Mouse (Mus musculus) left cerebral cortex, postnatal 36 days (tissue): Measurements from ENCODE around the gene Clnk. TPM values are rescaled to one million over a fixed set of nuclear protein-coding genes. Genes with fewer than 3 reads are reported as not detected.

Experiments used
- DNase-seq, 2 experiments: peaks; one replicate each; pipeline ENCODE4 v3.0.0; 2021 to 2022; ENCODE audit warnings: low spot score in 2 of 2, mixed read lengths in 1 of 2
- intact Hi-C: fragments of 180-260 bp; cut with DNase I; formaldehyde crosslinking; loops from one replicate; pipeline ENCODE4 v1.15.1; 2025
- total RNA-seq, 2 experiments: library from RNA; stranded (reverse); gene quantifications; 2 replicates each; pipeline ENCODE4 v1.2.3; 2021

Gene Clnk
- total RNA-seq, 2 experiments from 2014 or later, result not detected

DNA sequence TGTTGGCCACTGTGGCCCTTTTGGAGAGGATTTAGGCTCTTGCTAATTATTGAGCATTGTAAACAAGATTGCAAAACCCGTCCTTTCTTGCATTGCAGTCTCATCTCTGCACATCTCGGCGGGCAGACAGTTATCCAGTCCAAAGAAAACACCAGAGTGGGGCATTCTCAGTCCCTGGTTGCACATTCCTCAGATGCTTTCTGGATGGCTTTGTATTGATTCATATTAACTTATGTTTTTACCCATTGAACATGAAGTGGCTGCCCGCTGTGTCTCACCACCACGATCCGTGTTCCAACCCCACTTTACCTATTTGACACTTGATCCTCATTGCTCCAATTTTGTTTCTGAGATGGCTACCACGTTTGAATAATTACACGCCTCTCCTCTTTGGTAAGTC lies 90.9 kb downstream of the Clnk start:
- intact Hi-C loops, result loop anchor here (10.0 kb wide), 2 partner anchors 279 to 359 kb away; no protein-coding TSS in a partner anchor
- DNase-seq, result no peak

DNA sequence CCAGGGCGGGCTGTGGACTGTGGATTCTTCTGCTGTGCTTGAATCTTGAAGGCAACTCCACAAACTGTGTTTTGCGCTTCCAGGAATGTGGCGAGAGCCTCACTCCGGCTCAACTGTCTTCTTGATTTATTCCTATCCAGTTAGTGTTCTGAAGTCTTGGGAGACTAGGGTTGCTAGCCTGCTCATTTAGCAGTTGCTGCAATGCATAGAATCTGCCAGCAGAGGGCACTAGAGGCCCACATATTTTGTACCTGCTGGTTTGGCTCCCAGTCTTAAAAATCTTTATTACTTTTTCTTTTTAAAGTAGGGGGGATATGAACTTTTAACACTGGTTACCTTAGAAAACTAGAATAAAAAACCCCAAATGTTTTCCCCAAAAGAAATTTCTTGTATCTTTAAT lies 94.8 kb downstream of the Clnk start:
- intact Hi-C loops, result loop anchor here (2.0 to 10.0 kb wide), 4 partner anchors 283 to 1181 kb away; no protein-coding TSS in a partner anchor
- DNase-seq, result peak; percentile 65 to 79

DNA sequence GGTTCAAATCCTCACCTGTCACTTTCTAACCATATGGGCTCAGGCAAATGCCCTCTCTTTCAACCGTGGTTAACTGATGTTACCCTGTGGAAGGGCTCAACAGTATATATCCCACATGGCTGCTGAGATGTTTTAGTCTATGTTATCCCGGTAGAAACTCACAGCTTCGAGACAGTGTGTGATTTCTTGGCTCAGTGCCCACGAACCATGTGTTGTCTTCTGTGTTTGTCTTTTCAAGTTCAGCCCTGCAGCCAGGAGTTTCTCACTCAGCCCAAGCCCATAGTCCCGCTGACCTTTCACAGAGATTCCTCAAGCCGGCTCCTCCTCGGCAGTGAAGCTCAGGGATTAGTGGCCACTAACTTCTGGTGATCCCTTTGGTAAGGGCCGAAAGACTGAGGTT lies 96.0 kb downstream of the Clnk start:
- no peak for DNase-seq
- intact Hi-C loops, result loop anchor here (2.0 to 10.0 kb wide), 3 partner anchors 284 to 862 kb away; no protein-coding TSS in a partner anchor

DNA sequence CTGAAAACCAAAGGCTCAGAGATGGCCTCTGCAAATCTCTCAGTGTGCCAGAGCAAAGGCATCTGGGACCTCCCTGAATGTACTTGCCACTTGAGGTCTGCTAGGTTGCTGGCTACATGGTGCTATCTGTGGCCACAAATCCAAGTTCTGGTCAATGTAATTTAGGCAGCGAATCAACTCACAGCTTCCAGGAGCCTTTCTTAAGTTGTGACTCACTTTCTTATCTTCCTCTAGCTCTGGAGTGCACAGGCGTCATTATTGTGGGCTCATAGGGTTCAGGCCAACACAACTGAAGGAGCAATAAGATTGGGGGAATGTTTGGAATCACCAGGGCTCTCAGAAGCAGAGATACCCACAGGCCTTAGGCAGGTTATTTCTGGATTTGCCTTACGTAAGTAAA lies 96.6 kb downstream of the Clnk start:
- intact Hi-C loops, result loop anchor here (2.0 to 10.0 kb wide), 3 partner anchors 285 to 863 kb away; no protein-coding TSS in a partner anchor
- no peak for DNase-seq

DNA sequence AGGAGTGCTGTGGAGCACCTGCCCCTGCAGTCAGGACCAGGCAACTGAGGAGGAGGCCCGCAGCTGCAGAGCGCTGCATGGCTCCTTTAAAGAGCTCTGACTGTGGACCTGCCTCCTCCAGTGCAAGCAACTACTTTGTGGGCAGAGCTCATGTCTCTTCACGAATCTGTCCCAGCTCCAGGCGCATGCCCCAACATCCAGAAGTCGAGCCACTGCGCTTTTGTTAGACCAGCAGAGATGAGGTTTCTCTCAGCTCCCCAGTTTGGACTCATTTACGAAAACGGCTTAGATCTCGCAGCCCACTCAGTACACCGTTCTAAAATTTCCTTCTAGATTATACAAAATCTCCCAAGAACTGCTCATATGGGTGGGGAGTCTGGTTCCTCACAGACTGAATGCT lies 101.1 kb downstream of the Clnk start:
- peak; percentile 49 to 62 for DNase-seq
- intact Hi-C loops, result no loop called here

DNA sequence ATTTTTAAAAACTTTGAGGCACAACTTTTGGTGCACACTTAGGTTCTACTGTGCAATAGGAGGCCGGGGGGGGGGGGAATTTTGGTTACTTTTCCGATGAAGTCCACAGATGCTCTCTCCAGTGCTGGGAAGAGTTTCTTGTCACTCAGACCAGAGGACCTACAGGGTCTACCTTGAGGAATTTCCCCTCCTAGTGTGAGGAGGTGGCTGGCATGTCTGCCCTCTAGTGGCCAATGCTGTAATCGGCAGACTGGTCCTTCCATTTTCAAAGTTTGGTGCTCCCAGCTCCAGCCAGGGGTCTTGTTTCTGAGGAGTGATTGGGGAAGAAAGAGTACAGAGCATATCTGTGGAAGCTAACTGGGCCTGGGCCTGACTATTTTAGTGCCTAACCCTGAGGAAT lies 121.7 kb downstream of the Clnk start:
- intact Hi-C loops, result no loop called here
- DNase-seq, result no peak

DNA sequence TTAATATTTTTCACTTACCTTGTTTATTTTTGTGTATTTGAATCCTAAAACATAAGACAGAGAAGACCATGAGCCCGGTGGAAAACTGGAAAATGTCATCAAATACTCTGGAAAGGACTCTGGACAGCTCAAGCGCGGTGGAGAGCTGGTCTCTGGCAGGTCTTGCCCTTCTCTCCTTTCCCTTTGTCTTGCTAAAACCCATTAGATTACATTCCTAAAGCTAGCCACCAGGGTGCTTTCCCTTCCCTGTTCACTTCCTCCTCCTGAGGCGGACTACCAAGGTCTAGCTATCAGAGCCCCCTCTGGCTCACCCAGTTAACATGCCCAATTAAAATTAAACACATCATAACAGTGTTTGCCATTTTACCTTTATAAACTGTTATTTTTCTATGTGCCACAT lies 123.9 kb downstream of the Clnk start:
- DNase-seq, result no peak
- intact Hi-C loops, result no loop called here

DNA sequence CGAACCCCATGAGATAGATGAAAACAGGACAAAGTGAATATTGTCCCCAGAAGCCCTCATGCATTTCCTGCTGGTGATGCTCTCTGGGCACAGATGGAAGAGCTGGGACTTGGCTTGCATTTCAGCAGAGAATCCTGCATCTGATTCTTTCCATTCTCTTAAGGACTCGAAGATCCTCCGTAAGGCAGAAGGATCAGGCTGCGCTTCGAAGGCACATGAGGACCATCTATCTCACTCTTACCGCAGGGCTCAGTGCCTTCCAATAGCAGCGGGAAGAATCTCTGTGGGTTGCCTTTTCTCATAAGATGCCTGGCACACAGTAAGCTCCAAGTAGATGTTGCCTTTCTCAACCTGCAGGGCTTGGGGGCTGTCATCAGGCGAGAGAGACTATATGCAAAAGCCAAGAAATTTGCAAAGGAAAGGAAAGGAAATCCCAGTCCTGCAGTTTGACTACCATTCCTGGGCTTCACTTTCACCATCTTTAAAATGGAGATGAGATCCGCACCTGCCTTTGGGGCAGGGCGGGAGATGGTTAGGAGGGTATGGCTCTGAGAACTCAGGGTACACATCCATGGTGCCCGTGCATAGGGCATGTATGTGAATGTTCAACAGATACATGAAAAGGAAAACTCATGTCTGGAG lies 167.6 kb downstream of the Clnk start:
- no peak for DNase-seq
- intact Hi-C loops, result no loop called here

DNA sequence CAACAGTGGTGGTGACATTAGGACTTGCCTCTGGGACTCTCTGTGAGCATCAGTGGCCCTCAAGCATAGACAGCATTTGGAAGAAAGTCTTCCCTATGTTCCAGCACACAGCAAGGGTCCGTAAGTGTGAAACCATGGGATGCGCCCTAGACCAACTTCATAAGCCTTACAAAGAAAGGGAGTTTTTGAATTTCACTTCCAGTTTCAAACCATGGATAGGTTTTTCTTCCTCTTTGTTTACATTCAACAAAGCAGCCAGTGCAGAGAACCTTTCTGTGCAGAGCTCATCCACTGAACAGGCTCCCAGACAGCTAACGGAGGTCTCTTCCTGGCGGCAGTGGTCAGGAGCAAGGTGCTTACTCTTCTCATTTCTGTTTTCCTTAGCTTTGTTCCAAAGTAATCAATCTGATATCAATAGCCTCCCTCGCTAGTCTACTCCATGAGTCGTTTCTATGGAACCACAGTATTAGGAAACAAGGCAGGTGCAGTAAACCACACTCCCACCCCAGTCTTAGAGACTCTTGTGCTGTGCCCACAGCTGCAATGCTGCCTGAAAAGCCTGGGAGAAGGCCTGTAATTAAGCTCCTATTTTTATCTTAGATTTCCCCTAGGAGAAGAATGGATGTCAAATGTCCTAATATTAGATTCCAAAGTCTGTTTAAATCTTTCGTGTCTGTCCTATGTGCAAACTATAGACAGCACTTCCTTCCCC lies 169.1 kb downstream of the Clnk start:
- no peak for DNase-seq
- intact Hi-C loops, result no loop called here

DNA sequence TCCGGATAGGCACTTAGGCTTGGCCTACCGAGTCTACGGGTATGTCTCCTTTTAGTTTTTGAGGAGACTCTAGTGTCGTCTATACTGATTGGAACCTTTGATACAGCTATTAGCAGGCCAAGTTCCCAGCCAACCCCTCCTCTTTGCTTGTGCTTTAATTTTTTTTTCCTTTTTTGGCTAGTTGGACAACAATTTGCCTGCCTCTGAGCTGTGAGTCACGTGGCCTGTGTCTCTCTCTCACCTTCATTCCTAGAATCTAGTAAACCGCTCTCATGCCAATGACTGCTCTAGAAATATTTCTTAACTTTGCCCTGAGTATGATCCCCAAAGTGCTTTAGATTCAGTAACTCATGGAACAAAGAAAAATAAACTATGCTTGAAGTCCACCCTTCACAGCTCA lies 173.7 kb downstream of the Clnk start:
- intact Hi-C loops, result no loop called here
- no peak for DNase-seq

DNA sequence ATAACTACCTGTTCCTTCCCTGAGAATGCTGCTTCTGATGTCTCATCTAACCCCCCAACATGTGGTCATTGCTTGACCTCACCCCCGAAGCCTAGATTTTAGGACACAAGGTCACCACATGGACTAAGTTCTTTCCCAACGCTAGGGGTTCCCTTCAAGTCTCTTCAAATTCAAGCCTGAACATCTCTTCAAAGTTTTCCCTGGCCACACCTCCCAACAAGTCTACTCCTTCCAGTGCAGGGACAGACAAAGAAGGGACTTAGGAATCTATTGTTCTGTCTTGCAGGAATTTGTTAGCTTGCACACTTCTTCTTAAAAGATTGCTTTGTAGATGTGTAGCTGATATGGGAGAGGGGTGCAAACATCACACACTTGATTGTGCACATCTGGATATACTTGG lies 174.5 kb downstream of the Clnk start:
- DNase-seq, result no peak
- intact Hi-C loops, result no loop called here

DNA sequence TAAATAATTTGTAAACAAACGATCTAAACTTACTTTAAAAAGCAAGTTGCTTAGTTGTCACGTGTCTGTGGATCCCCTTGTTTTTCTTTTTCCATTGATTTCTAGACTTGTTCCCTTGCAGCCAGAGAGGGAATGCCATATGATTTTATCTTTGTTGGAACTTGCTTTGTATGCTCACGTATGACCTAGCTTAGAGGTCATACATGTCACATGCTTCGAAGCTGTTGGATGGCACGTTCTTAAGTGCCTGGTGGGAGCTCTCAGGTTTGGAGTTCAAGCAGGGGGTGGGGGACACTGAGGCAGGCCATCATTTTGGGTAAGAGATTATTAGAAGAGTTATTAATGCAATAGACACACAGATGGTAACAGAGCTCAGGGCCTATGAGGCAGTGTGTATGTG lies 178.1 kb downstream of the Clnk start:
- no peak for DNase-seq
- intact Hi-C loops, result no loop called here

DNA sequence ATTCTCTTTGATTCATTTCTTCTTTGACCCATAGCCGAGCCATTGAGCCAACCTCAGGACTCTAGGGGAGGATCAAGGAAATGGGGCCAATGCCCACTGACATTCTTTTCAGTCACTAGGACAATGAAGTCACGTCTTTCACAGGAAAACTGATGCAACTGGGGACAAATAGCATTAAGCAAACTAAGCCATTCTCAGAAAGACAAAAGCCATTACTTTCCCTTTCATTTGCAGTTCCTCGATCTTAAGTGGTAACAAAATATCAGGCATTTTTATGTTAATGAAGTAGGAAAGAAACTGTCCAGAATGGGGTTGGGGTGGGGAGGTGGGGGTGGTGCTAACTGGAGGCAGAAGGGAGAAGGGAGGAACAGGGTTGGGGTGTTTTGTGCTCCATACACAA lies 178.6 kb downstream of the Clnk start:
- DNase-seq, result no peak
- intact Hi-C loops, result no loop called here

DNA sequence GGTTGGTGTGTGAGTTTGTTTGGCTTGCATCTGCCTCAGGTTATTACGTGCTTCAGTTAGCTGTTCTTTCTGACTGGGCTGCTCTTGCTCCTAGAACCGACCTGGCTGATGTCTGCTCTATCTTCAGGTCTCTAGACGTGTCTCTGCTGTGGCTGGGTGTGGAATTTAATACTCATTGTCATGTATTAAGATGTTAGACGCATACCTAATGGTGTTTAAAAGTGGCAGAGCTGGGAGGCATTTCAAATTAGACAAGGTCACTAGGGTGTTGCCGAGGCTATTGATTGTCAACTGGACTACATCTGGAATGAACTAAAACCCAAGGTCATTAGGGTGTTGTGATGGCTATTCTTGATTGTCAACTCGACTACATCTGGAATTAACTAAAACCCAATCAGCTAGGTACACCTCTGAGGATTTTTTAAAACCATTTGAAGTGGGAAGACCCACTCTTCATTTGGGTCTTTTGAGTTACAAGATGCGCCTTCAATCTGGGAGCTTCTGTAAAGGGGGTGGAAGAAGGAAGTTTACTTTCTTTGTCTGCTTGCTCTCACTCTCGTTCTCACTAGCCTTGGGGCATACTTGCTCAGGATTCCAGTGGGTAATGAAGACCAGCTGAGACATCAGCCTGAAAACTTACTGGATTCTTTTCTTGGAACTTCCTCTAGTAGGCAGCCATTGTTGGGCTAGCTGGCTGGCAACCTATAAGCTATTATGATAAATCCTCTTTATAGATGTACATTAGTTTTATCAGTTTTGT lies 179.8 kb downstream of the Clnk start:
- intact Hi-C loops, result no loop called here
- DNase-seq, result no peak

DNA sequence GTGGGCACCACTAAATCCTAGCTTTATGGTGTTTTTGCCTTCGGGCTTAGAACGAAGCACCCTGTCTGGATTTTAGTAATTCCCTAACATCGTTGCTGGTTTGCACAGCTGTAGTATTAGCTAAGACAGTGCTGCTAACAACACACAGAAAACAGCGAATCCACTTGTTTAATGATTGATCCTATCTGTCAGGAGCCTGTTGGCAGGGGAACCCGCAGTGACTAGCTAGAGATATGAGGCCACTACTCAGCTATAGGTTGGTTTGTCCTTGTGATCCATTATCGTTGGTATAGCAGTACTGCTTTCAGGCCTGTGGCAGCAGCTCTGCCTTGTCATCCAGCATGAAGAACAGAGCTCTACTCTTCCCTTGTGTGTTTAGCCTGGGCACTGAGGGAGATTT lies 183.8 kb downstream of the Clnk start:
- intact Hi-C loops, result no loop called here
- DNase-seq, result no peak

DNA sequence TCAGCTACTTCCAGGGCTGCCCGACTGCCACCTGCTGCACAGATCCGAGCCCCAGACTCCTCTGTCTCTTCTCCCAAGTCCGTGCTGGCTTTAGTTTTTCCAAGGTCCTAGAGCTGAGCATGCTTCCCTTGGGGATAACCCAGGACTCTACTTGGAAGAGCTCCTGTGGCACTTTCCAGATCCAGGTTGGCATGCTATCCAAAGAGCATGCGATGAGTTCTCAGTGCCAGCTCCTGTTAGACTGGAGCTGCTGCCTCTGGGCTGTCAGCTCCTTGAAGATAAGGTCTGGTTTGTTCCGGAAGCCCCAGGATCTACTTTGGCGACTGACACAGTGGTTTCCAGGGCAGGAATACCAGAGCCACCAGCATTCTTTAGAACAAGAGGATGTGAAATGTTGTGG lies 187.4 kb downstream of the Clnk start:
- intact Hi-C loops, result no loop called here

DNA sequence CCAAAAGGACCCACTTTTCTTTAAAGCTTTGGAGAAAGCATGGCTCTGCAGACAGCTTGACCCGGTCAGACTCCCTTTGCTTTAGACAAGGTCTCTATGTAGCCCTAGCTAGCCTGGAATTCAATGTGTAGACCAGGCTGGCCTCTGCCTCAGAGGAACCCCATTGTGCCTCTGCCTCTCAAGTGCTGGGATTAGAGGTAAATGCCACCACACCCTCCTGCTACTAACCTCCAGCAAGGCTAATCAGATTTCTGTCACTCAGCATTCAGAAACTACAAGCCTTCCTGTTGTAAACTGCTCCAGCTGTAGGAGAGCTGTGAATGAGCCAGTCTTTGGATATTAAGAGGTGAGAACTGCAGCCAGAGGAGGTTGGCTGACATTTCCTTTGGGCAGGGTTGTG lies 188.9 kb downstream of the Clnk start:
- DNase-seq, result no peak
- intact Hi-C loops, result no loop called here

More for the DNA sequence above, 187.4 kb downstream of the Clnk start:
- DNase-seq, result no peak

DNA sequence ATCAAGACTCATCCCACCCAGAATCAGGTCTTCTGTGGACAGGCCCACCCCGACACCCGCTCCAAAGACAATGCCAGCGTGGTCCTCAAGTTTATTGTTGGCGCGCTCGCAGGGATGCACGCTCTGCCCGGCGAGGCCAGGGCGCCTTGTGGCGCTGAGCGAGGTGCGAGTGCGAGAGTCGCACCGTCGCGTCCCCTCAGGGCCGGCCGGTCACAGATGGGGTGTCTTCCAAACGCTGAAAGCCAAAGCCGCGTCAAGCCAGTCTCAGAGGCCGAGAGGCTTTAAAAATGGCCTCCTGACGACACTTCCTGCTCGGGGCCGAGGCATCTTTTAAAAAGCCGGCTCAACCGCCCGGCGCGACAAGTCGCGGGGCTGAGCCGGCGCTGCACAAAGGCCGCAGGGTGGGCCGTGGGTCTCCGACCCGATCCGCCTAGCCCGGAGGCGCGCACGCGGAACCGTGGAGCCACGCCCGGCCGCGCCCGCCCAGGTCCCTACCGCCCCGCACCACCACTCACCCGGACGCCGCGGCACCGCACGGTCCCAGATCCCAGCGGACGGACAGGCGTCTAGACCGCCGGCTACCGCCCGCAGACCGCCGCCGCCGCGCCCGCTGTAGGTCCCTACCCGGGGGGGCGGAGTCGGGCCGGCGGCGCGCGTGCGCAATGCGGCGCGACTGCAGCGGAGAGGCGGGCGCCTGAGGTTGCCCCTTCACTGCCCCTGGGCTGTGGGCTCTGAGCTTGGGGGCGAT lies 192.3 kb downstream of the Clnk start, which contains the start of gene Zfp518b:
Gene Zfp518b, minus strand, starts transcription at position 663 of the 748 bp plus-strand sequence.
- intact Hi-C loops, result no loop called here
- peak; percentile 78 to 87 for DNase-seq

DNA sequence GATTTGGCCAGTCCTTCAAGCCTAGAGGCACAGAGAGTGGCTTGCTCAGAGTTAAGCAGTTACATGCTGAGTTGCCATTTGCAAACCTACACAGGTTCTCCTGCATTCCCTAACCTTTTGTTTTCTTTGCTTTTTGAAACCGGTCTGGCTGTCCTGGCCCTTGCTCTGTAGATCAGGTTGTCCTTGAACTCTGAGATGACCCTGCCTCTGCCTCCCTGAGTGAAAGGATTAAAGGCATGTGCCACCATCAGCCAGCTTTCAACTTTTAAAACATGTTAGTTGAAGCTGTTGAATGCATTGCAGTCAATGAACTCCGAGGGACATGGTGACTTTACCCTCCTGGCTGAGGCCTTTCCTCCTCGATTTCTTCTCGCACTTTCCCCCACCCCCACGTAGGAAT lies 217.8 kb downstream of the Clnk start:
- intact Hi-C loops, result no loop called here

More for the DNA sequence above, 217.8 kb downstream of the Clnk start:
- DNase-seq, result no peak
